Mouse (Mus musculus): ENCODE data around the gene Spock2. TPM values are rescaled to one million over a fixed set of nuclear protein-coding genes. Genes with fewer than 3 reads are reported as not detected.

The Spock2 gene
- under 1 TPM; 0.53 to 0.68 TPM for total RNA-seq (2023)

GRCm38 (mm10) chr10:60106146-60106530 lies at the start of gene Spock2:
Spock2 (plus strand) TSS chr10:60106219.

Other genes with a start within 250 kb of the Spock2 start
- 10 to 100 TPM; 28.2 to 28.8 TPM for gene Dnajb12, start 226.7 kb upstream of the Spock2 start, total RNA-seq (2023)
- 10 to 100 TPM; 10.2 to 11.0 TPM for gene Ddit4, start 154.4 kb upstream of the Spock2 start, total RNA-seq (2023)
- 10 to 100 TPM in 1 of 2 experiments, 1 to 10 TPM in 1; 9.2 to 10.3 TPM for gene Ascc1, start 103.4 kb upstream of the Spock2 start, total RNA-seq (2023)
- 10 to 100 TPM; 23.0 to 27.5 TPM for gene Anapc16, start 103.1 kb upstream of the Spock2 start, total RNA-seq (2023)
- gene Chst3, start 113.0 kb downstream of the Spock2 start, total RNA-seq (2023) = 1 to 10 TPM in 1 of 2 experiments, under 1 TPM in 1; 0.88 to 1.1 TPM
- gene Psap, start 171.4 kb downstream of the Spock2 start, total RNA-seq (2023) = 1,000 to 10,000 TPM; 1,888 to 2,148 TPM
- 100 to 1,000 TPM; 646 to 653 TPM for gene Vsir, start 240.6 kb downstream of the Spock2 start, total RNA-seq (2023)